Mouse (Mus musculus) MEL (cell line): ENCODE measurements around the gene Traf2. TPM values are rescaled to one million over a fixed set of nuclear protein-coding genes. Genes with fewer than 3 reads are reported as not detected.

Experiments used
- DNase-seq: peaks from one replicate; pipeline ENCODE4 v3.0.0; 2011; ENCODE audit warnings: low read depth, low spot score
- H3K27ac ChIP-seq: 2 replicates; pipeline ENCODE4 v1.5.1; 2012; ENCODE audit warnings: low read depth, mild to moderate bottlenecking, control low read depth, low read length, moderate library complexity; ENCODE audit not compliant: control insufficient read depth
- H3K27me3 ChIP-seq, 2 experiments: fragments of 150-350 bp in 1 of 2; sonication (generic) in 1 of 2; 2 replicates each; pipeline ENCODE4 v1.6.1; 2012; ENCODE audit warnings: low read length in 2 of 2, mild to moderate bottlenecking in 2 of 2, improper control_type of control experiment in 1 of 2, moderate library complexity in 1 of 2; ENCODE audit not compliant: insufficient read depth in 2 of 2, control insufficient read depth in 1 of 2
- H3K36me3 ChIP-seq, 2 experiments: 2 replicates each; pipeline ENCODE4 v1.6.1; 2012 to 2014; ENCODE audit warnings: low read length in 2 of 2, improper control_type of control experiment in 1 of 2, inconsistent platforms in 1 of 2, mild to moderate bottlenecking in 1 of 2; ENCODE audit not compliant: insufficient read depth in 2 of 2, control insufficient read depth in 1 of 2
- H3K4me1 ChIP-seq, 2 experiments: fragments of 150-350 bp in 1 of 2; sonication (generic) in 1 of 2; 2 replicates each; pipeline ENCODE4 v1.6.1; 2012; ENCODE audit warnings: low read length in 2 of 2, improper control_type of control experiment in 1 of 2, mild to moderate bottlenecking in 1 of 2; ENCODE audit not compliant: insufficient read depth in 2 of 2, control insufficient read depth in 1 of 2
- H3K4me3 ChIP-seq, 2 experiments: fragments of 150-350 bp in 1 of 2; sonication (generic) in 1 of 2; 2 replicates each; pipeline ENCODE4 v1.5.1; 2012; ENCODE audit warnings: low read depth in 2 of 2, low read length in 2 of 2, mild to moderate bottlenecking in 2 of 2, moderate library complexity in 2 of 2, control low read depth in 1 of 2, improper control_type of control experiment in 1 of 2; ENCODE audit not compliant: control insufficient read depth in 1 of 2, insufficient read depth in 1 of 2
- H3K79me2 ChIP-seq: 2 replicates; pipeline ENCODE4 v1.6.1; 2012; ENCODE audit warnings: mild to moderate bottlenecking, low read length, moderate library complexity; ENCODE audit not compliant: control insufficient read depth, poor library complexity, insufficient read depth
- H3K9ac ChIP-seq: 2 replicates; pipeline ENCODE4 v1.6.1; 2012; ENCODE audit warnings: low read depth, mild to moderate bottlenecking, control low read depth, low read length, moderate library complexity; ENCODE audit not compliant: control insufficient read depth, poor library complexity, severe bottlenecking
- H3K9me3 ChIP-seq: fragments of 150-350 bp; sonication (generic); replicated peaks from 2 replicates; pipeline ENCODE4 v1.6.1; 2012; ENCODE audit warnings: mild to moderate bottlenecking, low read length, improper control_type of control experiment, moderate library complexity; ENCODE audit not compliant: insufficient read depth
- BHLHE40 ChIP-seq: IDR thresholded peaks from 2 replicates; pipeline ENCODE4 v1.6.1; 2012; ENCODE audit warnings: low read depth, mild to moderate bottlenecking, inconsistent platforms, low read length, improper control_type of control experiment, borderline replicate concordance
- CTCF ChIP-seq, 3 experiments: IDR thresholded peaks in 2 of 3; conservative IDR thresholded peaks in 1 of 3; 2 replicates each; pipeline ENCODE4 v1.5.1; 2011 to 2012; ENCODE audit warnings: low read length in 3 of 3, low read depth in 2 of 3, mild to moderate bottlenecking in 2 of 3, improper control_type of control experiment in 1 of 3, inconsistent platforms in 1 of 3, mixed read lengths in 1 of 3, moderate library complexity in 1 of 3; ENCODE audit not compliant: control insufficient read depth in 1 of 3, insufficient read depth in 1 of 3, poor library complexity in 1 of 3, severe bottlenecking in 1 of 3
- E2F4 ChIP-seq: IDR thresholded peaks from 2 replicates; pipeline ENCODE4 v1.6.1; 2011; ENCODE audit warnings: low read depth, low read length, improper control_type of control experiment, borderline replicate concordance
- EP300 ChIP-seq, 2 experiments: IDR thresholded peaks; 2 replicates each; pipeline ENCODE4 v1.6.1; 2011; ENCODE audit warnings: improper control_type of control experiment in 2 of 2, low read length in 2 of 2, low read depth in 1 of 2, mild to moderate bottlenecking in 1 of 2
- ETS1 ChIP-seq: IDR thresholded peaks from 2 replicates; pipeline ENCODE4 v1.6.1; 2012; ENCODE audit warnings: low read depth, mild to moderate bottlenecking, inconsistent platforms, low read length, improper control_type of control experiment, moderate library complexity
- GABPA ChIP-seq: IDR thresholded peaks from 2 replicates; pipeline ENCODE4 v1.6.1; 2012; ENCODE audit warnings: low read depth, mild to moderate bottlenecking, inconsistent platforms, low read length, improper control_type of control experiment, moderate library complexity
- KAT2A ChIP-seq: conservative IDR thresholded peaks from 2 replicates; pipeline ENCODE4 v1.6.1; 2012; ENCODE audit warnings: low read depth, low read length, improper control_type of control experiment, inconsistent platforms
- MYB ChIP-seq: IDR thresholded peaks from 2 replicates; pipeline ENCODE4 v1.6.1; 2011; ENCODE audit warnings: mild to moderate bottlenecking, low read depth, low read length, improper control_type of control experiment
- NELFE ChIP-seq: IDR thresholded peaks from 2 replicates; pipeline ENCODE4 v1.6.1; 2011; ENCODE audit warnings: low read depth, low read length, improper control_type of control experiment
- NRF1 ChIP-seq: IDR thresholded peaks from 2 replicates; pipeline ENCODE4 v1.6.1; 2014; ENCODE audit warnings: low read depth, mild to moderate bottlenecking, inconsistent platforms, low read length, improper control_type of control experiment, moderate library complexity; ENCODE audit not compliant: poor library complexity, insufficient read depth, severe bottlenecking
- POLR2A ChIP-seq, 2 experiments: IDR thresholded peaks; 2 replicates each; pipeline ENCODE4 v1.6.1; 2011 to 2012; ENCODE audit warnings: low read length in 2 of 2, mild to moderate bottlenecking in 2 of 2, control low read depth in 1 of 2, improper control_type of control experiment in 1 of 2, low read depth in 1 of 2, moderate library complexity in 1 of 2; ENCODE audit not compliant: control insufficient read depth in 1 of 2, insufficient read depth in 1 of 2, poor library complexity in 1 of 2
- POLR2AphosphoS5 ChIP-seq: IDR thresholded peaks from 2 replicates; pipeline ENCODE4 v1.6.1; 2012; ENCODE audit warnings: low read depth, borderline replicate concordance, mild to moderate bottlenecking, inconsistent platforms, low read length, moderate library complexity, mixed read lengths
- RAD21 ChIP-seq: IDR thresholded peaks from 2 replicates; pipeline ENCODE4 v1.6.1; 2011; ENCODE audit warnings: mild to moderate bottlenecking, low read depth, low read length, improper control_type of control experiment
- SMC3 ChIP-seq: IDR thresholded peaks from 2 replicates; pipeline ENCODE4 v1.6.1; 2011; ENCODE audit warnings: low read depth, low read length, improper control_type of control experiment
- TBP ChIP-seq: IDR thresholded peaks from 2 replicates; pipeline ENCODE4 v1.8.0; 2011; ENCODE audit warnings: low read depth, low read length, improper control_type of control experiment
- TCF12 ChIP-seq: IDR thresholded peaks from 2 replicates; pipeline ENCODE4 v1.6.1; 2014; ENCODE audit warnings: low read depth, mild to moderate bottlenecking, inconsistent platforms, low read length, improper control_type of control experiment, moderate library complexity
- ZC3H11A ChIP-seq: IDR thresholded peaks from 2 replicates; pipeline ENCODE4 v1.6.1; 2012; ENCODE audit warnings: low read depth, mild to moderate bottlenecking, inconsistent platforms, low read length, improper control_type of control experiment
- ZKSCAN1 ChIP-seq: IDR thresholded peaks from 2 replicates; pipeline ENCODE4 v1.6.1; 2012; ENCODE audit warnings: low read depth, mild to moderate bottlenecking, inconsistent platforms, low read length, improper control_type of control experiment, moderate library complexity
- ZMIZ1 ChIP-seq: IDR thresholded peaks from 2 replicates; pipeline ENCODE4 v1.6.1; 2012; ENCODE audit warnings: low read depth, mild to moderate bottlenecking, inconsistent platforms, low read length, improper control_type of control experiment, moderate library complexity
- ZNF384 ChIP-seq: IDR thresholded peaks from 2 replicates; pipeline ENCODE4 v1.6.1; 2012; ENCODE audit warnings: low read depth, mild to moderate bottlenecking, inconsistent platforms, low read length, improper control_type of control experiment
- polyA plus RNA-seq, 2 experiments: library from polyadenylated mRNA; stranded (reverse) in 1 of 2; unstranded in 1 of 2; fragments of >175 nt in 1 of 2; fragments of >200 nt in 1 of 2; gene quantifications; 2 replicates each; pipeline versions ENCODE4 v1.2.1 to v1.2.4; 2012; ENCODE audit warnings: low replicate concordance in 2 of 2, low read depth in 1 of 2; ENCODE audit not compliant: insufficient read length in 2 of 2, insufficient read depth in 1 of 2, missing spikeins in 1 of 2
- total RNA-seq: library from RNA; depleted of rRNA; stranded (reverse); fragments of 300-350 nt; gene quantifications from 2 replicates; pipeline ENCODE4 v1.2.3, GENCODE M21; 2012

The Traf2 gene
- total and polyA plus RNA-seq, 3 experiments = 19.9 to 28.3 TPM; not detected in 1

DNA sequence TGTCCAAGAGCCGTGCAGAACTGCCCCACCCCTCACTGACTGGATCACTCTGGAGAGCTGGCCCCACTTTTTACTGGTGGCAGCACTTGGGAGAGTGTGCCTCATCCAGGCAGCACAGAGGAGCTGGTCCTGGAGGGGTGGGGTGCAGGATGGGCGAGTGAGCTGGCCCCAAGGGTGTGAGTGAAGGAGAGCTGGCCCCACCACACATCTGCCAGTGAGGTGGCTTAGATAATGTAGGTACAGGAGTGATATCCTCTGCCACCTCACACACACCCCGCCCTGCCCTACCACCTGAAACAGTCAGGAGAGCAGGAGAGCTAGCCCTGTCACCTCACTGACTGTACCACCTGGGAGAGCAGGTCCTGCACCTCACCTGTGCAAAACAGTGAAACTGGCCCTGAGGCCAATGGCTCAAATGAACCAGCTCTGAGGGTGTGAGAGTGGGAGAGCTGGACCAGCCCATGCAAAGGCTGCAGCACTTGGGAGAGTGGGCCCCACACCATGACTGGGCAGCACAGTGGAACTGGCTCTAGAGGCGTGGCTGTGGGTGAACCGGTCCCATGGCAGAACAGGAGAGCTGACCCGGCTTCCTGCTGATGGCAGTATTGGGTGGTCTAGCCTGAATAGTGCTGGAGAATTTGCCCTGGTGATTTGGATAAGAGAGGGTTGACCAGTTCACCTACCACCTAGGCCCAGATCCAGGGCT lies 58.6 kb downstream of the Traf2 start:
- H3K27me3 ChIP-seq = peaks cover 2 to 10% of the 10 kb centered on the region in 2 experiments; a peak in 3 of 4 replicates
- H3K9ac ChIP-seq = no peak overlapping the region
- no peaks in the 10 kb centered on the region for H3K4me1 ChIP-seq
- no peak for DNase-seq
- H3K36me3 ChIP-seq = no peaks in the 10 kb centered on the region
- H3K27ac ChIP-seq = no peak overlapping the region
- no peaks in the 10 kb centered on the region for H3K9me3 ChIP-seq
- no peaks in the 10 kb centered on the region for H3K79me2 ChIP-seq
- TF ChIP-seq TCF12 = no peak
- no peak for TF ChIP-seq MYB
- no peak for TF ChIP-seq E2F4
- TF ChIP-seq ZMIZ1 = no peak
- no peak for TF ChIP-seq POLR2AphosphoS5
- no peak for TF ChIP-seq SMC3
- TF ChIP-seq ZC3H11A = no peak
- no peak for TF ChIP-seq POLR2A (IDR thresholded peaks at IDR 0.05; ENCODE audit: control insufficient read depth in 1 of 2, insufficient read depth in 1 of 2, low read depth in 1 of 2, low read length in 2 of 2, poor library complexity in 1 of 2)
- no peak for TF ChIP-seq NELFE
- TF ChIP-seq BHLHE40 = no peak
- TF ChIP-seq EP300 (IDR thresholded peaks at IDR 0.05; ENCODE audit: low read depth in 1 of 2, low read length in 2 of 2) = no peak
- TF ChIP-seq ZNF384 = no peak
- no peak for TF ChIP-seq ZKSCAN1
- TF ChIP-seq NRF1 = no peak
- TF ChIP-seq TBP = no peak
- no peak for TF ChIP-seq RAD21
- TF ChIP-seq ETS1 = no peak
- no peak for TF ChIP-seq GABPA
- no peak for TF ChIP-seq KAT2A
- no peak for TF ChIP-seq CTCF (IDR thresholded peaks at IDR 0.05 in 2 of 3, conservative IDR thresholded peaks at IDR 0.05 in 1 of 3; ENCODE audit: control insufficient read depth in 1 of 3, insufficient read depth in 1 of 3, low read depth in 2 of 3, low read length in 3 of 3, poor library complexity in 1 of 3, severe bottlenecking in 1 of 3)
- no peak overlapping the region for H3K4me3 ChIP-seq
